Mouse (Mus musculus) thymus, adult 2 months (tissue): ENCODE measurements at regions not wholly inside any gene's neighbourhood (a gene's known extent, or its start where the extent isn't known, plus 50 kb on each side); places are given as distances from the start of the nearest gene placed in this dataset.

Source experiments
- CTCF ChIP-seq: fragments of 200-500 bp; IDR thresholded peaks from 2 replicates; pipeline ENCODE4 v1.5.1; 2012; ENCODE audit warnings: mild to moderate bottlenecking, control low read depth, low read length, moderate library complexity, borderline replicate concordance; ENCODE audit not compliant: control insufficient read depth, poor library complexity, insufficient read depth; ENCODE audit errors: extremely low read depth
- POLR2A ChIP-seq: fragments of 200-500 bp; IDR thresholded peaks from 2 replicates; pipeline ENCODE4 v1.6.1; 2012; ENCODE audit warnings: mild to moderate bottlenecking, low read length, control low read depth, moderate library complexity; ENCODE audit not compliant: control insufficient read depth, poor library complexity, insufficient read depth; ENCODE audit errors: extremely low read depth

GRCm38 (mm10) chr4:31463130-31463698 lies 500.7 kb upstream of the Map3k7 start:
- TF ChIP-seq CTCF (no peak), POLR2A (no peak)
